Mouse (Mus musculus): ENCODE results near the gene Ankrd33.

The Ankrd33 gene

GRCm38 (mm10) chr15:101147115-101147909 is 31.8 kb downstream of the Ankrd33 start:
- no peak for DNase-seq (ENCODE audit: low read depth)

GRCm38 (mm10) chr15:101147910-101148273 is 32.3 kb downstream of the Ankrd33 start:
- DNase-seq (ENCODE audit: low read depth) = no peak

GRCm38 (mm10) chr15:101148604-101149003 is 33.0 kb downstream of the Ankrd33 start:
- no peak for DNase-seq (ENCODE audit: low read depth)

- DNase-seq (ENCODE audit: low read depth) = no peak
Measured at GRCm38 (mm10) chr15:101151409-101152261, 36.1 kb downstream of the Ankrd33 start.

- DNase-seq (ENCODE audit: low read depth) = no peak
Measured at GRCm38 (mm10) chr15:101154700-101155616, 39.4 kb downstream of the Ankrd33 start.

GRCm38 (mm10) chr15:101160128-101160527 is 44.6 kb downstream of the Ankrd33 start:
- DNase-seq (ENCODE audit: low read depth) = no peak

GRCm38 (mm10) chr15:101160591-101160990 is 45.0 kb downstream of the Ankrd33 start:
- DNase-seq (ENCODE audit: low read depth) = no peak

- no peak for DNase-seq (ENCODE audit: low read depth)
Measured at GRCm38 (mm10) chr15:101161534-101161933, 46.0 kb downstream of the Ankrd33 start.

- no peak for DNase-seq (ENCODE audit: low read depth)
Measured at GRCm38 (mm10) chr15:101163056-101163458, 47.5 kb downstream of the Ankrd33 start.

- no peak for DNase-seq (ENCODE audit: low read depth)
Measured at GRCm38 (mm10) chr15:101163854-101164253, 48.3 kb downstream of the Ankrd33 start.

GRCm38 (mm10) chr15:101164291-101164690 is 48.7 kb downstream of the Ankrd33 start:
- DNase-seq (ENCODE audit: low read depth) = no peak

- no peak for DNase-seq (ENCODE audit: low read depth)
Measured at GRCm38 (mm10) chr15:101165658-101166437, 50.3 kb downstream of the Ankrd33 start.

GRCm38 (mm10) chr15:101167553-101167952 is 52.0 kb downstream of the Ankrd33 start:
- no peak for DNase-seq (ENCODE audit: low read depth)

Measured in c-Kit-positive CD71-positive TER-119-negative erythroid progenitor cells, embryonic 14.5 days (primary cell).